Mouse (Mus musculus) CD4-positive helper T cell, adult 2 months (primary cell): Measurements from ENCODE around the gene Olfr1406.
"Not testable (repeated sequence)": the region's sequence is repeated elsewhere in the genome, so short reads cannot be mapped to it uniquely, and the experiment has no call there.

Source experiments
- DNase-seq: peaks from one replicate; pipeline ENCODE4 v3.0.0-alpha.2; 2012; ENCODE audit warnings: low read depth, missing footprints, low spot score

Olfr1406 gene

DNA sequence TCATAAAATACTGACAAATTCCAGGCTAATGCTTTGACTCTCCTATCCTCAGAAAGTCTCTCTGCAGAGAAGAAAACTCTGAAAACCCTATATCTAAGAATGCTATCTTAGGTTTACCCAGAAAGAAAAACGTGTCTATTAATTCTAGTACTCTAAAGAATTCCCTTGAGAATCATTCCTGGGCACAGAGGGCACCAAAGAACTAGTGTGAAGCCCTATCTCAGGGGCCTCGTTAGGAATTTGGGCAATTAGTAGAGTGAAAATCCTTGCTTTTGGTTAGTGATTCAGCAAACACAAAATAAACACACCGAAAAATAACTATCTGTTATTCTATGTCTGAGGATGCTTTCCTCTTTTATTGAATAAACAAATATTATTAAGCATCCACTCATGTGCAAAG, at the start of gene Olfr1406:
Olfr1406 (minus strand) TSS at position 101 of the 400 bp plus-strand sequence.
- no peak for DNase-seq

DNA sequence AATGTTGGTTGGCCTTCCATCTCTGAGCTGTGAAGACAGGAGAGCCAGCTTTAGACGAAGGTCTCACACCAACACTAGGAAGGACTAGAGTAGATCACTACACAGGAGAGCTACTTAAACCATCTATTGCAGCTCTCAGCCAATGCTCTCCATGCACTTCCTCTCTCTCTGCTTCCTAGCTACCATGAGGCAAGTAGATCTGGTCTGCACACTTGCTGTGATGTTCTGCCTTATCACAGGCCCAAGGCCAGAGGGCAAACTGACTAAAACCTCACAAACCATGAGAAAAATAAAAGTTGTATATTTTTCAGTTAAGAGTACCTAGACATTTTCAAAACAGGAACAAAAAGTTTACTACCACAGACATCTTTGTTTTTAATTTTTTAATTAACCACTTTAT, 46.6 kb upstream of the Olfr1406 start:
- DNase-seq: not testable (repeated sequence)

DNA sequence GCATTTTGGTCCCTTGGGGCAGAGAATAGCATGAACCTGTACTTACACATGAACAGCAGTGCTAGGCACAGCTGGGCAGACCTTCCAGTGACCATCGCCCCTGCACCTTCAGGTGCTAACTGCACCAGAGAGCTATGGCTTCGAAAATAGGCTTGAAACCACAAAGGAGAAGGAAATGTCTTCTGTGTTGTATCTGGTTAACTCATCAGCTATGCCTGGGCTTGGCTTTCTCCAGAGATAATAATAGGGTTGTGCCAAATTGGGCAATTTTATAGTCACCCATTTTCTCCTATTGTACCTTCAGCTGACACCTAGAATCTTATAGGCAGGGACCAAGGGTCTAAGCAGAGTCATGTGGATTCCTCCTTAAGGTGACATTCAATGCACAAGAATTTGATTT, 36.6 kb upstream of the Olfr1406 start, which contains the start of gene Fcer1a:
Fcer1a (minus strand) TSS at position 134 of the 400 bp plus-strand sequence.
- DNase-seq: no peak

- no peak for DNase-seq
Observed at GRCm38 (mm10) chr1:173216481-173216880, 26.0 kb upstream of the Olfr1406 start.

GRCm38 (mm10) chr1:173212092-173212491, 21.7 kb upstream of the Olfr1406 start, which contains the start of gene Olfr1404:
Gene Olfr1404, plus strand, starts transcription at chr1:173212392.
- no peak for DNase-seq

- no peak for DNase-seq
Observed at GRCm38 (mm10) chr1:173197508-173197907, 7.1 kb upstream of the Olfr1406 start, which contains the start of gene Olfr218. Gene Olfr218, plus strand, starts transcription at chr1:173197808.

- DNase-seq: no peak
Observed at GRCm38 (mm10) chr1:173196359-173196758, 5.9 kb upstream of the Olfr1406 start.

DNA sequence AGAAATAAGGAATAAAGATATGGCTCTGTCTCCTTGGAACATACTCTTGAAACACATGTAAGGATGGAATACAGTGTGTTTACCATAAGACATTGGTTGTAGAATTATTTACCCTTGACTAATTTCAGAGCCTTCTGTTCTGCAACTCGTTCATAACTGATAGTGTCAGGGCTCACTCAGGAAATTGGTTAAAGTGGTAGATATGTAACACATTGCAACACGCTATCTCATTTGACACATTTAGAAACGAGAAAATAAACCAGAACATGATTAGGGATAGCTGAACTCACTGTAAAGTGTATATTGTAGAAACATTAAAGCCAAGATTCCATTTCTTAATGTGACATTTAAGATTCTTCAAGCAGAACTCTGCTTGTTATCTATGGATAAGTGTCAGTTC, 1.6 kb upstream of the Olfr1406 start:
- no peak for DNase-seq

DNA sequence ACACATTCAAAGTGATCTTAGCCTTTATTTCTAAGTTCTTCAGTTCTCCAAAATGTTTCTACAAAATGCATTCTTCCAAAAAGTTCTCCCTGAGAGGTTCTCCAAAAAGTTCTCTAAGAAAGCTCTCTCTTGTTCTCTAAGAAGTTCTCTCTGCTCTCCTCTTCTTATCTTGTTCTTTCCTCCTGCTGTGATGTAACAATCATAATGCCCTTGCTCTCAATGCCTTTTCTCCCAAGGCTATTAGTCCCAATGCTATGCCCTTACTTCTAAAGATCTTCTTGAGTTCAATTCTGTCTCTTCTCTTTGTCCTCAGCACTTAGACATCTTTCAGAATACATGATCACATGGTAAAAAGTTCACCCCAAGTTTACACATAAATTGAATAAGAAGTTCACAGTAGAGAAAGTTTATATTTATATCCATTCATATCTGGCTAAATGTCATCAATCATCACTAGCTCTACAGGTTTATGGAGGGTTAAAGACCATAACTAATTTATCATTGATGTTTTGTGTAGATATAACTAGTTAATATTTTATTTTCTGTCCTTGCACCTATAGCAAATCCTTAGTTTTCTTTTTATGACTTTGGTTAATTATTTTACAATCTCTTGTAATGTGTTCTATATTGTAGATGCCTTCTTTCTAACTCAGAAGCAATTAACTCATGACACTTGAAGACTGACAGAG, 16.1 kb downstream of the Olfr1406 start:
- no peak for DNase-seq

GRCm38 (mm10) chr1:173137274-173137673, 53.2 kb downstream of the Olfr1406 start, which contains the start of gene Olfr1408:
Gene Olfr1408, minus strand, starts transcription at chr1:173137374.
- no peak for DNase-seq
